Mouse (Mus musculus): ENCODE results near the gene Shb.

DNA sequence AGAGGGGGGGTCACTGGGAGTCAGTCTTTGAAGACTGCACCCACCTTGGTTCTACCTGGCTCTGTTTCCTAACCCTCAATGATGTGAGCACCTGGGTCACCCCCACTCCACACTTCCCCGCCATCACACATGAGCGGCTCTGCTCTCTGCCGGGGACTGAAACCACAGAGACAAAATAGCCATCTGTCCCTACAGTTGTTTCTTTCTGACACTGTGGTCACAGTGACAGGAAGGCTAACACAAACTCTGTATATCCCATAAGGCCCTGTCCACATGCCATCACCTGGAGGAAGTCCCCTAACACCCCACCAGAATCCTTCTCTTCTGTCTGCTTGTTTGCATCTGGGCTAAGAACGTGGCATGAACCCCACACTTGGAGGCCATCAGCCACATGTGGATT is 97.6 kb downstream of the Shb start:
- TF ChIP-seq CTCF (IDR thresholded peaks at IDR 0.05; ENCODE audit: low read depth, low read length) (no peak), POLR2A (IDR thresholded peaks at IDR 0.05; ENCODE audit: extremely low read depth, insufficient read depth, low read length) (no peak)

All from liver, adult 2 months (tissue).